Mouse (Mus musculus): ENCODE measurements around the gene Lpar5.

The Lpar5 gene

DNA sequence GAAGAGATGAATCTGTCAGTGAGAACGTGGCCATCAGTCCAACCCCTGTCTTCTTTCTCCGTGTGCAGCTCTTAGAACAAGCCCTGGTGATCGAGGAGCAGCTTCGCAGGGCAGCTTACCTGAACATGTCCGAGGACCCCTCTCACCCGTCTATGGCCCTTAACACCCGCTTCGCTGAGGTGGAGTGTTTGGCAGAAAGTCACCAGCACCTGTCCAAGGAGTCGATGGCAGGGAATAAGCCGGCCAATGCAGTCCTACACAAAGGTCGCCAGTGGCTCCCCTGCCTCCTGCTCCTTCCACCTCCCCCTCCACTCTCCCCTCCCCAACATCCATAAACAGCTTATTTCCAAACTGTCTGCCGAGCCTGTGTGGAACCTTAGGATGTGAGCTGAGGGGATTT is 61.0 kb downstream of the Lpar5 start:
- DNase-seq (ENCODE audit: low read depth, low spot score), result no peak

DNA sequence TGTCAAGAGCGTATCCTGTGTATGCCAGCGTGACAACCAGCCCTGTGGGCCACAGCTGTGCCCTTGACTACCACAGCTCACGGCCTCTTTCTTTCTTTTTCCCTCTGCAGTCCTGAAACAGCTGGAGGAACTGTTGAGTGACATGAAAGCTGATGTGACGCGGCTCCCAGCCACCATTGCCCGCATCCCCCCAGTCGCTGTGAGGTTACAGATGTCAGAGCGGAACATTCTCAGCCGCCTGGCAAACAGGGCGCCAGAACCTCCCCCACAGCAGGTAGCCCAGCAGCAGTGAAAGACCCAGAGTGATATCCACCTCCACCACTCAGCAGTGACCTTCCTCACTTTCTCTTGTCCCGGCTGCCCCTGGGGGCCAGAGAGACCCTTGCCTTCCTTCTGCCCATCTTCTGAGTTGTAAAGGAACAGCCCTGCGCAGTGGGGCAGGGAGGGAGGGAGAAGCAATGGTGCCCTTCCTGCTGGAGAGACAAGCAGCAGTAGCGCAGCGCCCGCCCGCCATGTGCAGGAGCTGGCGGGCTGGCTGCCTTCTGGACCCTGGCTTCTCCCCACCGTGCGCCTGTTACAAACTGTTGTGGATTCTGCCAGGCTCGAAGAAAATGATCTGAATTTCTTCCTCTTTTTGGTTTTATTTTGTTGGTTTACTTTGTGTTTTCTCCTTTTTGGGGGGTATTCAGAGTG is 62.1 kb downstream of the Lpar5 start:
- no peak for DNase-seq (ENCODE audit: low read depth, low spot score)

DNA sequence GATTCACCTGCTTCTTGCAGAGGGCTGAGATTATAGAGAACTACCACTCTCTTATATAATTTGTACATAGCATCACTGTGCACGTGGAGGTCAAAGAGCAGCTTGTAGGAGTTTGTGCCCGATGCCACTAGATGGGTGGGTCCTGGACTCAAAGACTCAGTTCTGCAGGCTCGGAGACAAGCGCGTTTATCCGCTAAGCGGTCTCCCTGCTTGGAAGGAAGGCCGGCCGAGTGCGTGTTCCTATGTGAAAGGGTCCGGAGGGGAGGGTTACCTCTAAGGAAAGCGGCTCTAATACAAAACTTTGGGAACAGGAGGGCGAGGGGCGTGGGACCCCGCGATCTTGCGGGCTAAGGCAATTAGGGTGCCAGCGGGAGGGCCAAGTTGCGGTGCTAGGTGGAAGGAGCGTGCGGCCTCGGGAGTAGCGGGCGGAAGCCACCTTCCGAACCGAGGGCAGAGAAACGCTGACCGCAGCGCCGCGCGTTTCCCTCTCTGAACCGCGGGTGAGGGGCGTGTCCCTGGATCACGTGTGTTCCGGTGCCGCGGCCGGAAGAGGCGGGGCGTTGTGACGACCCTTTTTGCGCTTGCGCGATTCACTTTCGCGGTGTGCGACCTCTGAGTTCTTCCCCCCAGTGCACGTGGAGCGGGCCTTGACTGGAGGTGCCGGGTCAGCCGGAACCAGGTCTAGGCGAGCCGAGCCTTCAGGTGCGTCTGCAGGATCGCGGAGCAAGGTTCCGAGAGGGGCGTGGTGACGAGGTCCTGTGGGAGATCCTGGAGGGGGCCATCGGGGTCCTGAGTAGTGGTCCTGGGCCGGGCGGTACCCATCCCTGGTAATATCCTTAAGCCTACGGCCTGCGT is 63.8 kb downstream of the Lpar5 start, which contains the start of gene Nop2:
Gene Nop2, plus strand, starts transcription at position 608 of the 855 bp plus-strand sequence.
- peak; percentile 96 for DNase-seq (ENCODE audit: low read depth, low spot score)
